Mouse (Mus musculus) C2C12 (cell line): ENCODE measurements around the gene Atp6v0a4.

ENCODE experiments used
- CEBPB ChIP-seq: IDR thresholded peaks from one replicate; pipeline ENCODE4 v1.6.1; 2011; ENCODE audit warnings: low read depth, mild to moderate bottlenecking, control low read depth, moderate library complexity
- CTCF ChIP-seq: IDR thresholded peaks from one replicate; pipeline ENCODE4 v1.5.1; 2011; ENCODE audit not compliant: control insufficient read depth, insufficient read depth, insufficient read length
- MYOD1 ChIP-seq: IDR thresholded peaks from one replicate; pipeline ENCODE4 v1.6.1; 2011; ENCODE audit warnings: low read depth; ENCODE audit not compliant: control insufficient read depth, insufficient read length

DNA sequence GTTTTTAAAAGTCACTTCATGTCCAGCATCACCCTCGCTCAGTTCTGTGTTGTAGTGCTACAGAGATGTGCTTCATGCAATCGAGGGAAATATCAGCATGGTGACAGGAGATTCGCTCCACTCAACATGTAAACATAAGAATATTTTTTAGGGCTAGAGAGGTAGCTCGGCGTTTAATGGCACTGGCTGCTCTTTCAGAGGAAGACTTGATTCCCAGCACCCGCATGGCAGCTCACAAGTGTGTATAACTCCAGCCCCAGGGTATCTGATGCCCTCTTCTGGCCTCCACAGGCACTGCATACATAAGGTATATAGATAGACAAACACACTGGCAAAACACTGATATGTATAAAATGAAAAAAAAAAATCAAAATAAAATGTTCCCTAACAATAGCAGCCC is 74.8 kb downstream of the Atp6v0a4 start:
- TF ChIP-seq CEBPB (no peak), MYOD1 (no peak), CTCF (no peak)
